Mouse (Mus musculus): Measurements from ENCODE around the gene Card19. TPM values are rescaled to one million over a fixed set of nuclear protein-coding genes. Genes with fewer than 3 reads are reported as not detected.

Gene Card19
- polyA plus RNA-seq, 1 experiment from 2014 or later = 37.9 TPM

GRCm38 (mm10) chr13:49158040-49158713, 57.7 kb downstream of the Card19 start:
- H3K4me3 ChIP-seq = no peak overlapping the region
- H3K4me1 ChIP-seq (replicated peaks) = 0 out of 2 replicates have a peak, but pooled peaks cover 3% of the 10 kb centered on the region
- WGBS = 81% methylated on average over 10 of the region's 10 CpGs
- no peaks in the 10 kb centered on the region for H3K36me3 ChIP-seq
- no peaks in the 10 kb centered on the region for H3K27me3 ChIP-seq
- no peak for ATAC-seq (ENCODE audit: low FRiP score, low read depth)
- H3K9ac ChIP-seq = no peak overlapping the region
- no peak overlapping the region for H3K27ac ChIP-seq (replicated peaks)
- no peaks in the 10 kb centered on the region for H3K9me3 ChIP-seq
- no peak overlapping the region for H3K4me2 ChIP-seq

- Histone ChIP-seq H3K4me3 (no peak overlapping the region), H3K27ac (replicated peaks) (no peak overlapping the region), H3K36me3 (no peaks in the 10 kb centered on the region), H3K9me3 (no peaks in the 10 kb centered on the region), H3K9ac (no peak overlapping the region), H3K4me2 (no peak overlapping the region), H3K27me3 (no peaks in the 10 kb centered on the region), H3K4me1 (replicated peaks) (0 out of 2 replicates have a peak, but pooled peaks cover 3% of the 10 kb centered on the region)
- no peak for ATAC-seq (ENCODE audit: low FRiP score, low read depth)
- WGBS = 68% methylated on average over 4 of the region's 4 CpGs
Observed at GRCm38 (mm10) chr13:49156645-49157044, 59.2 kb downstream of the Card19 start.

- Histone ChIP-seq H3K9ac (0 out of 2 replicates have a peak overlapping the region, but pooled peaks have one; percentile 2), H3K27me3 (no peaks in the 10 kb centered on the region), H3K4me2 (no peak overlapping the region), H3K4me3 (no peak overlapping the region), H3K9me3 (no peaks in the 10 kb centered on the region), H3K27ac (replicated peaks) (no peak overlapping the region), H3K36me3 (no peaks in the 10 kb centered on the region), H3K4me1 (replicated peaks) (0 out of 2 replicates have a peak, but pooled peaks cover 3% of the 10 kb centered on the region)
- 60% methylated on average over 7 of the region's 7 CpGs for WGBS
- no peak for ATAC-seq (ENCODE audit: low FRiP score, low read depth)
Observed at GRCm38 (mm10) chr13:49154621-49155020, 61.2 kb downstream of the Card19 start.

GRCm38 (mm10) chr13:49154028-49154427, 61.8 kb downstream of the Card19 start:
- no peak overlapping the region for H3K4me3 ChIP-seq
- H3K27me3 ChIP-seq = peaks cover under 1% of the 10 kb centered on the region; the same call in 1 of the 2 replicates
- no peak overlapping the region for H3K4me2 ChIP-seq
- H3K36me3 ChIP-seq = no peaks in the 10 kb centered on the region
- H3K4me1 ChIP-seq (replicated peaks) = 0 out of 2 replicates have a peak, but pooled peaks cover 3% of the 10 kb centered on the region
- WGBS = 78% methylated on average over 10 of the region's 10 CpGs
- 0 out of 2 replicates have a peak overlapping the region, but pooled peaks have one; percentile 2 for H3K9ac ChIP-seq
- no peak for ATAC-seq (ENCODE audit: low FRiP score, low read depth)
- H3K9me3 ChIP-seq = no peaks in the 10 kb centered on the region
- no peak overlapping the region for H3K27ac ChIP-seq (replicated peaks)

Other genes with a start within 250 kb of the Card19 start
- 12.0 and 12.4 TPM in 2 replicates for gene Fam120a, start 248.0 kb downstream of the Card19 start, polyA plus RNA-seq (2015; fragmentation: Nextera tagmentation; extraction: Ambion mirVana)
- 19.6 and 23.2 TPM in 2 replicates for gene Wnk2, start 68.0 kb downstream of the Card19 start, polyA plus RNA-seq (2015; fragmentation: Nextera tagmentation; extraction: Ambion mirVana)
- 28.2 and 32.3 TPM in 2 replicates for gene Ninj1, start 28.6 kb downstream of the Card19 start, polyA plus RNA-seq (2015; fragmentation: Nextera tagmentation; extraction: Ambion mirVana)
- gene Susd3, start 32.7 kb upstream of the Card19 start, polyA plus RNA-seq (2015; fragmentation: Nextera tagmentation; extraction: Ambion mirVana) = 0.48 and 0.80 TPM in 2 replicates
- 1.6 and 1.9 TPM in 2 replicates for gene Fgd3, start 104.3 kb upstream of the Card19 start, polyA plus RNA-seq (2015; fragmentation: Nextera tagmentation; extraction: Ambion mirVana)
- 28.7 and 28.9 TPM in 2 replicates for gene Bicd2, start 125.5 kb upstream of the Card19 start, polyA plus RNA-seq (2015; fragmentation: Nextera tagmentation; extraction: Ambion mirVana)
- gene Ippk, start 205.2 kb upstream of the Card19 start, polyA plus RNA-seq (2015; fragmentation: Nextera tagmentation; extraction: Ambion mirVana) = 12.3 and 13.2 TPM in 2 replicates